Mouse (Mus musculus) CH12.LX (cell line): ENCODE measurements around the gene AL607142.1. TPM values are rescaled to one million over a fixed set of nuclear protein-coding genes. Genes with fewer than 3 reads are reported as not detected.

Source experiments
- DNase-seq: peaks from one replicate; pipeline ENCODE4 v3.0.0-alpha.2; 2013; ENCODE audit errors: extremely low read depth
- H3K27ac ChIP-seq: 2 replicates; pipeline ENCODE4 v1.5.1; 2012; ENCODE audit warnings: low read depth, mild to moderate bottlenecking, control low read depth, moderate library complexity; ENCODE audit not compliant: insufficient read depth
- H3K27me3 ChIP-seq: replicated peaks from 2 replicates; pipeline ENCODE3; 2012; ENCODE audit warnings: inconsistent platforms
- H3K36me3 ChIP-seq, 2 experiments: replicated peaks in 1 of 2; 2 replicates each; pipeline versions ENCODE3 to v1.6.1; 2012; ENCODE audit warnings: inconsistent platforms in 1 of 2, low read length in 1 of 2, mild to moderate bottlenecking in 1 of 2, mixed read lengths in 1 of 2, moderate library complexity in 1 of 2; ENCODE audit not compliant: control insufficient read depth in 1 of 2, insufficient read depth in 1 of 2
- H3K4me1 ChIP-seq, 2 experiments: 2 replicates each; pipeline ENCODE4 v1.6.1; 2012; ENCODE audit warnings: inconsistent platforms in 1 of 2, moderate library complexity in 1 of 2; ENCODE audit not compliant: insufficient read depth in 2 of 2, control insufficient read depth in 1 of 2
- H3K4me2 ChIP-seq: 2 replicates; pipeline ENCODE4 v1.6.1; 2012; ENCODE audit warnings: low read depth, mild to moderate bottlenecking, control low read depth; ENCODE audit not compliant: poor library complexity, insufficient read depth, severe bottlenecking
- H3K4me3 ChIP-seq, 3 experiments: fragments of 150-350 bp in 1 of 3; sonication (generic) in 1 of 3; replicated peaks in 1 of 3; 2 replicates each; pipeline versions ENCODE3 to v1.5.1; 2011 to 2012; ENCODE audit warnings: low read depth in 2 of 3, low read length in 2 of 3, mild to moderate bottlenecking in 2 of 3, moderate library complexity in 2 of 3, control low read depth in 1 of 3, improper control_type of control experiment in 1 of 3, inconsistent platforms in 1 of 3, mixed read lengths in 1 of 3; ENCODE audit not compliant: poor library complexity in 1 of 3
- H3K79me2 ChIP-seq: replicated peaks from 2 replicates; pipeline ENCODE4 v1.6.1; 2012; ENCODE audit warnings: mild to moderate bottlenecking, moderate library complexity; ENCODE audit not compliant: control insufficient read depth, poor library complexity, insufficient read depth, severe bottlenecking; ENCODE audit errors: extremely low read depth
- H3K9ac ChIP-seq: 2 replicates; pipeline ENCODE4 v1.6.1; 2012; ENCODE audit warnings: low read depth, mild to moderate bottlenecking, control low read depth, moderate library complexity; ENCODE audit not compliant: insufficient read depth
- H3K9me3 ChIP-seq: replicated peaks from 2 replicates; pipeline ENCODE3; 2012; ENCODE audit warnings: low read length, inconsistent platforms, mixed read lengths
- BHLHE40 ChIP-seq: IDR thresholded peaks from 2 replicates; pipeline ENCODE4 v1.6.1; 2011; ENCODE audit warnings: mild to moderate bottlenecking, low read depth, low read length, improper control_type of control experiment
- CHD1 ChIP-seq: IDR thresholded peaks from 2 replicates; pipeline ENCODE4 v1.6.1; 2012; ENCODE audit warnings: low read depth, low read length, improper control_type of control experiment, inconsistent platforms
- CHD2 ChIP-seq: IDR thresholded peaks from 2 replicates; pipeline ENCODE4 v1.6.1; 2011; ENCODE audit warnings: low read length, improper control_type of control experiment
- CTCF ChIP-seq, 2 experiments: IDR thresholded peaks in 1 of 2; conservative IDR thresholded peaks in 1 of 2; 2 replicates each; pipeline ENCODE4 v1.5.1; 2011 to 2012; ENCODE audit warnings: low read depth in 2 of 2, low read length in 2 of 2, improper control_type of control experiment in 1 of 2, inconsistent platforms in 1 of 2, mild to moderate bottlenecking in 1 of 2, moderate library complexity in 1 of 2
- E2F4 ChIP-seq: IDR thresholded peaks from 2 replicates; pipeline ENCODE4 v1.6.1; 2011; ENCODE audit warnings: low read depth, low read length, improper control_type of control experiment; ENCODE audit not compliant: insufficient replicate concordance
- GABPA ChIP-seq: IDR thresholded peaks from 2 replicates; pipeline ENCODE4 v1.6.1; 2012; ENCODE audit warnings: low read depth, low read length, improper control_type of control experiment, inconsistent platforms; ENCODE audit not compliant: insufficient replicate concordance
- IRF4 ChIP-seq: IDR thresholded peaks from 2 replicates; pipeline ENCODE4 v1.6.1; 2014; ENCODE audit warnings: low read depth, mild to moderate bottlenecking, inconsistent platforms, low read length, improper control_type of control experiment
- JUN ChIP-seq: IDR thresholded peaks from 2 replicates; pipeline ENCODE4 v1.6.1; 2011; ENCODE audit warnings: low read depth, mild to moderate bottlenecking, low read length, improper control_type of control experiment, moderate library complexity; ENCODE audit not compliant: insufficient read depth
- KAT2A ChIP-seq: IDR thresholded peaks from 2 replicates; pipeline ENCODE4 v1.6.1; 2012; ENCODE audit warnings: low read length, improper control_type of control experiment, inconsistent platforms; ENCODE audit not compliant: insufficient replicate concordance
- MAFK ChIP-seq: IDR thresholded peaks from 2 replicates; pipeline ENCODE4 v1.6.1; 2011; ENCODE audit warnings: low read length, improper control_type of control experiment; ENCODE audit not compliant: insufficient replicate concordance
- MAX ChIP-seq: IDR thresholded peaks from 2 replicates; pipeline ENCODE4 v1.6.1; 2011; ENCODE audit warnings: low read length, improper control_type of control experiment
- MEF2A ChIP-seq: IDR thresholded peaks from 2 replicates; pipeline ENCODE4 v1.6.1; 2014; ENCODE audit warnings: low read depth, mild to moderate bottlenecking, inconsistent platforms, low read length, improper control_type of control experiment, borderline replicate concordance
- MYC ChIP-seq: IDR thresholded peaks from 2 replicates; pipeline ENCODE4 v1.6.1; 2011; ENCODE audit warnings: low read depth, mild to moderate bottlenecking, improper control_type of control experiment, low read length
- NELFE ChIP-seq: IDR thresholded peaks from 2 replicates; pipeline ENCODE4 v1.6.1; 2011; ENCODE audit warnings: low read depth, low read length, improper control_type of control experiment
- NRF1 ChIP-seq: IDR thresholded peaks from 2 replicates; pipeline ENCODE4 v1.6.1; 2014; ENCODE audit warnings: low read depth, mild to moderate bottlenecking, inconsistent platforms, low read length, improper control_type of control experiment, moderate library complexity
- PAX5 ChIP-seq: IDR thresholded peaks from 2 replicates; pipeline ENCODE4 v1.6.1; 2012; ENCODE audit warnings: low read length, inconsistent platforms, mixed read lengths
- RCOR1 ChIP-seq: conservative IDR thresholded peaks from 2 replicates; pipeline ENCODE4 v1.6.1; 2012; ENCODE audit warnings: low read depth, mild to moderate bottlenecking, inconsistent platforms, low read length, improper control_type of control experiment
- SIN3A ChIP-seq: IDR thresholded peaks from 2 replicates; pipeline ENCODE4 v1.6.1; 2012; ENCODE audit warnings: low read length, improper control_type of control experiment, inconsistent platforms
- SMC3 ChIP-seq: IDR thresholded peaks from 2 replicates; pipeline ENCODE4 v1.6.1; 2011; ENCODE audit warnings: low read depth, low read length, improper control_type of control experiment
- TCF12 ChIP-seq: IDR thresholded peaks from 2 replicates; pipeline ENCODE4 v1.6.1; 2014; ENCODE audit warnings: low read depth, mild to moderate bottlenecking, inconsistent platforms, low read length, improper control_type of control experiment
- UBTF ChIP-seq: IDR thresholded peaks from 2 replicates; pipeline ENCODE4 v1.6.1; 2012; ENCODE audit warnings: low read depth, mild to moderate bottlenecking, inconsistent platforms, low read length, improper control_type of control experiment, moderate library complexity
- USF2 ChIP-seq: conservative IDR thresholded peaks from 2 replicates; pipeline ENCODE4 v1.6.1; 2011; ENCODE audit warnings: low read depth, low read length, improper control_type of control experiment
- ZKSCAN1 ChIP-seq: IDR thresholded peaks from 2 replicates; pipeline ENCODE4 v1.6.1; 2012; ENCODE audit warnings: low read depth, inconsistent platforms, low read length, improper control_type of control experiment, borderline replicate concordance
- ZMIZ1 ChIP-seq: IDR thresholded peaks from 2 replicates; pipeline ENCODE4 v1.6.1; 2012; ENCODE audit warnings: low read depth, mild to moderate bottlenecking, inconsistent platforms, low read length, improper control_type of control experiment
- ZNF384 ChIP-seq: IDR thresholded peaks from 2 replicates; pipeline ENCODE4 v1.6.1; 2012; ENCODE audit warnings: low read depth, low read length, improper control_type of control experiment, inconsistent platforms
- dilution Hi-C: fragments of 300-500 bp; cut with MboI; formaldehyde crosslinking; loops from 2 replicates; pipeline ENCODE4 v1.14.3; 2020; ENCODE audit warnings: low sequenced_read_pairs; ENCODE audit not compliant: extremely low pct_unique_long_range_greater_than_20kb, extremely low pct_ligation_motif_present
- in situ Hi-C: fragments of 300-500 bp; cut with MboI; formaldehyde crosslinking; loops from 3 replicates; pipeline ENCODE4 v1.14.3; 2019; ENCODE audit warnings: low sequenced_read_pairs, low pct_ligation_motif_present, low pct_unique_long_range_greater_than_20kb, mixed read lengths
- polyA plus RNA-seq: library from polyadenylated mRNA; unstranded; fragments of >175 nt; gene quantifications from 2 replicates; pipeline ENCODE4 v1.2.1, GENCODE M21; 2012; ENCODE audit warnings: low read depth; ENCODE audit not compliant: insufficient read length
- total RNA-seq, 2 experiments: library from RNA; depleted of rRNA; stranded (reverse); fragments of 300-350 nt in 1 of 2; fragments of >200 nt in 1 of 2; gene quantifications; 2 replicates each; pipeline ENCODE4 v1.2.3; 2012 to 2014

The AL607142.1 gene
- total and polyA plus RNA-seq, 3 experiments = 22.0 TPM; not detected in 2

DNA sequence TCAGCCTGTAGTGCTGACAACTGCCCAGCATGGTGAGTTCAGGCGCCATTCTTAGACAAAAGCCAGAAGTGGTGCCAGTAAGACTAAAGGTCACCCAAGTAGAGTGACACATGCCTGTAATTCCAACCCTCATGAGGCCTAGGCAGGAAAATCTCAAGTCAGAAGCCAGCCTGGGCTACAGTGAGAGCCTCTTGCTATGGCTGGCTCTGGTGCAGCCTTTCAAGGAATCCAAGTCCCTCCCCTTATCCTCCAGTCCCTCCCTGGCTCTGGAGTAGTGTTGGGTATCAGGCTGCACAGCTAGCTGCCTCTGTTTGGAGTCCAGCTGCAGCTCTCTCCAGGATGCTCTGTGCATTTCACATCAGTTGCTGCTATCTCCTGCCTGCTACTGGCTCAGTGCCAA lies 77.0 kb downstream of the AL607142.1 start:
- dilution Hi-C loops (no loop called here), in situ Hi-C loops (no loop called here)
- no peak overlapping the region for H3K27ac ChIP-seq
- no peaks in the 10 kb centered on the region for H3K4me1 ChIP-seq
- no peak overlapping the region for H3K4me3 ChIP-seq
- H3K79me2 ChIP-seq = no peaks in the 10 kb centered on the region
- H3K4me2 ChIP-seq = no peak overlapping the region
- no peaks in the 10 kb centered on the region for H3K9me3 ChIP-seq
- no peaks in the 10 kb centered on the region for H3K36me3 ChIP-seq
- peaks cover 12% of the 10 kb centered on the region for H3K27me3 ChIP-seq
- DNase-seq = no peak
- no peak for TF ChIP-seq CTCF (conservative IDR thresholded peaks at IDR 0.05 in 1 of 2, IDR thresholded peaks at IDR 0.05 in 1 of 2; ENCODE audit: low read depth in 2 of 2, low read length in 2 of 2)
- TF ChIP-seq USF2 = no peak
- no peak for TF ChIP-seq PAX5
- TF ChIP-seq MAX = no peak
- TF ChIP-seq ZMIZ1 = no peak
- TF ChIP-seq KAT2A = no peak
- no peak for TF ChIP-seq UBTF
- no peak for TF ChIP-seq SMC3
- TF ChIP-seq ZNF384 = no peak
- TF ChIP-seq ZKSCAN1 = no peak
- no peak overlapping the region for H3K9ac ChIP-seq

GRCm38 (mm10) chr4:120142905-120143304 lies 78.1 kb downstream of the AL607142.1 start:
- Histone ChIP-seq H3K9ac (no peak overlapping the region), H3K9me3 (no peaks in the 10 kb centered on the region), H3K4me3 (no peak overlapping the region), H3K79me2 (no peaks in the 10 kb centered on the region), H3K36me3 (no peaks in the 10 kb centered on the region), H3K27me3 (peaks cover 12% of the 10 kb centered on the region), H3K4me2 (no peak overlapping the region), H3K27ac (no peak overlapping the region), H3K4me1 (no peaks in the 10 kb centered on the region)
- no peak for DNase-seq
- TF ChIP-seq RCOR1 (no peak), PAX5 (no peak), MYC (no peak), NELFE (no peak), CHD1 (no peak), JUN (no peak), UBTF (no peak), GABPA (no peak), TCF12 (no peak), CHD2 (no peak), BHLHE40 (no peak), SIN3A (no peak), MAFK (no peak), KAT2A (no peak), E2F4 (no peak), MEF2A (no peak), ZNF384 (no peak), ZKSCAN1 (no peak), NRF1 (no peak), IRF4 (no peak)
- in situ Hi-C loops (no loop called here), dilution Hi-C loops (no loop called here)
